Mouse (Mus musculus): ENCODE data around the gene Gm4952.

- TF ChIP-seq POLR2A (IDR thresholded peaks at IDR 0.05; ENCODE audit: borderline replicate concordance, low read depth, low read length): no peak
- TF ChIP-seq CTCF (IDR thresholded peaks at IDR 0.05; ENCODE audit: low read depth, low read length): no peak
Measured at GRCm38 (mm10) chr19:12634259-12634658, 34.5 kb downstream of the Gm4952 start.
